Mouse (Mus musculus) kidney, adult 2 months (tissue): Measurements from ENCODE around the gene Gm28551. TPM values are rescaled to one million over a fixed set of nuclear protein-coding genes. Genes with fewer than 3 reads are reported as not detected.
A peak's percentile ranks its signal among the peaks of the same experiment; 100 is the strongest.

ENCODE experiments used
- DNase-seq: peaks from one replicate; pipeline ENCODE4 v3.0.0; 2021
- H3K27ac ChIP-seq: fragments of 200-500 bp; 2 replicates; pipeline ENCODE4 v1.5.1; 2012; ENCODE audit warnings: low read depth, low read length, control low read depth, inconsistent platforms; ENCODE audit not compliant: insufficient read depth
- H3K27me3 ChIP-seq: fragments of 200-500 bp; replicated peaks from 2 replicates; pipeline ENCODE4 v1.6.1; 2012; ENCODE audit warnings: mild to moderate bottlenecking, moderate library complexity, low read length, inconsistent platforms; ENCODE audit not compliant: control insufficient read depth, insufficient read depth
- H3K36me3 ChIP-seq: fragments of 200-500 bp; 2 replicates; pipeline ENCODE4 v1.6.1; 2012; ENCODE audit warnings: mild to moderate bottlenecking, moderate library complexity, low read length, inconsistent platforms; ENCODE audit not compliant: control insufficient read depth, insufficient read depth
- H3K4me1 ChIP-seq: fragments of 200-500 bp; 2 replicates; pipeline ENCODE4 v1.6.1; 2011; ENCODE audit warnings: low read length; ENCODE audit not compliant: control insufficient read depth, insufficient read depth
- H3K4me3 ChIP-seq: fragments of 200-500 bp; 2 replicates; pipeline ENCODE4 v1.5.1; 2011; ENCODE audit warnings: mild to moderate bottlenecking, low read depth, low read length, control low read depth; ENCODE audit not compliant: insufficient read depth
- CTCF ChIP-seq: fragments of 200-500 bp; conservative IDR thresholded peaks from 2 replicates; pipeline ENCODE4 v1.5.1; 2011; ENCODE audit warnings: low read depth, mild to moderate bottlenecking, control low read depth, low read length, moderate library complexity, mixed read lengths; ENCODE audit not compliant: insufficient read depth, insufficient read length
- POLR2A ChIP-seq: fragments of 200-500 bp; IDR thresholded peaks from one replicate; pipeline ENCODE4 v1.6.1; 2011; ENCODE audit warnings: low read depth, low read length, control low read depth
- WGBS: fragments of 180-500 bp; shearing (Covaris S2); methylation state at CpG from one replicate; pipeline ENCODE4 v1.1.7; 2018; 5-methylcytosine and 5-hydroxymethylcytosine counted together
- polyA plus RNA-seq: library from polyadenylated mRNA; depleted of rRNA; stranded (reverse); fragments of >200 nt; gene quantifications from 2 replicates; pipeline ENCODE4 v1.2.3, GENCODE M21; 2012; rRNA removed

Gene Gm28551
- polyA plus RNA-seq, 1 experiment, result not detected

DNA sequence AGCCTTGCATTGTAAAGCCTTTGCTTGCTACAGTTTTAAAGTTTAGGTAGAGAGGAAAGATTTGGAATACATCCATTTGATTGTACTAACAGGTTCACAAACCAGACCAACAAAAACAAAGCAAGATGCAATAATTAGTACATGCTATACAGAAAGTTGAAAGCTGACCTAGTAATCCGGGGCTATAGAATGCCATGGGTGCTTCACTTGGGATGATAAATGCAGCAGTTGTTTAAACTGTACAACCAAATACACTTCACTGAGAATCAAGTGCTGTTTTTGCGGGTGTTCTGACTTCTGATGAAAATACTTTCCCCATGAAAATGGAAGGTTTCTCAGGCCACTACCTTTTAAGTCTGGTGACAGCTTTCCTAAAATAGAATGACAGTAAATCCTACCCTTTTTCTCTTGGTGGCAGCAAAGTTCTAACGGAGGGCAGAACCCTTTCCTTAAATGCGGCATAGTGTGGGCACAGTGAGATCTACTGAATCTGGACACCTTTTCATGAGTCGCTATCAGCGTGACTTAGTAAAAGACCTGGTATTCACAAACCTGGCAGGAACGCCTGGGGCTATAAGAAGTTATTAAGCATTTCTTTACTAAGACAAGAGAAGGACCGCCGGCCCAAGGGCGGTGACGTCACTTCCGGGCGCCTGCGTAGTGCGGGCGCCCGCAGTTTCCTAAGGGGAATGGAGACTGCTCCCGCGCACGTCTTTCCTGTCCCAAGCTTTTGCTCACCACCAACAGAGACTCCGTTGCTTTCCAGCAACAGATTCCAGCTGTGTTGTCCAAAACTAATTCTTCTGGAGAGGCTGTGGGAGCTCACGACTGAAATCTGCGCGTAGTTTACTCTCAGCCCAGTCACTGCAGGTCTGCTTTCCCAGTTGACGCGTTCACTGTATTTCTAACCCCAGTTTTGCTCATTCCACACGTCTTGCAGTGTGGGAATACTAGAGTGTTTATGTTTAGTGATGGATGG lies 39.2 kb downstream of the Gm28551 start, which contains the start of gene Osgepl1:
Gene Osgepl1, plus strand, starts transcription at position 636 of the 979 bp plus-strand sequence.
- Histone ChIP-seq H3K27me3 (no peaks in the 10 kb centered on the region), H3K27ac (peak within 1 kb of the TSS; percentile 83), H3K4me3 (peak within 1 kb of the TSS; percentile 77), H3K4me1 (no peaks in the 10 kb centered on the region), H3K36me3 (no peaks in the 10 kb centered on the region; the same call in 1 of the 2 replicates)
- WGBS, result 2% methylated on average over 27 of the region's 27 CpGs
- TF ChIP-seq CTCF (0 out of 2 replicates have a peak, but pooled peaks have one; percentile 5), POLR2A (peak; percentile 22)
- peak; percentile 90 for DNase-seq

DNA sequence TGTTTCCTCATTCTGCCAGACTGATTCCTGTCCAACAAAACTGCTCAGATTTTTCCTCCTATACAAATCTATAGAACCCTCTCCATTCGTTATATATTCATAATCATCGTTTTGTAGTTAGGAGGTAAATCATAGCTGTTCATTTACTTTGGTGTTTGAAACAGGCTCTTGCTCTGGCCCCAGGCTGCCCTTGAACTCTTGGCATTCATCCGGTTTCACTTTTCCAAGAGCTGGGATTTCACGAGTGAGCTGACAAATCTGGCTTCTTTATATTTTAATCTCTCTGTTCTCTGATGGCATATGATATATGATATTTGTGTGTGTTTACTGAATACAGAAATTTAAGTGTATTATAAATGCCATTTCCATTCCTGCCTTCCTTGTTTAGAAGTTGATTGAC lies 52.0 kb downstream of the Gm28551 start:
- Histone ChIP-seq H3K4me1 (no peaks in the 10 kb centered on the region), H3K36me3 (no peaks in the 10 kb centered on the region), H3K27ac (no peak overlapping the region), H3K4me3 (no peak overlapping the region), H3K27me3 (no peaks in the 10 kb centered on the region)
- WGBS, result 70% methylated on average over 4 of the region's 4 CpGs
- TF ChIP-seq POLR2A (no peak), CTCF (no peak)
- DNase-seq, result no peak

DNA sequence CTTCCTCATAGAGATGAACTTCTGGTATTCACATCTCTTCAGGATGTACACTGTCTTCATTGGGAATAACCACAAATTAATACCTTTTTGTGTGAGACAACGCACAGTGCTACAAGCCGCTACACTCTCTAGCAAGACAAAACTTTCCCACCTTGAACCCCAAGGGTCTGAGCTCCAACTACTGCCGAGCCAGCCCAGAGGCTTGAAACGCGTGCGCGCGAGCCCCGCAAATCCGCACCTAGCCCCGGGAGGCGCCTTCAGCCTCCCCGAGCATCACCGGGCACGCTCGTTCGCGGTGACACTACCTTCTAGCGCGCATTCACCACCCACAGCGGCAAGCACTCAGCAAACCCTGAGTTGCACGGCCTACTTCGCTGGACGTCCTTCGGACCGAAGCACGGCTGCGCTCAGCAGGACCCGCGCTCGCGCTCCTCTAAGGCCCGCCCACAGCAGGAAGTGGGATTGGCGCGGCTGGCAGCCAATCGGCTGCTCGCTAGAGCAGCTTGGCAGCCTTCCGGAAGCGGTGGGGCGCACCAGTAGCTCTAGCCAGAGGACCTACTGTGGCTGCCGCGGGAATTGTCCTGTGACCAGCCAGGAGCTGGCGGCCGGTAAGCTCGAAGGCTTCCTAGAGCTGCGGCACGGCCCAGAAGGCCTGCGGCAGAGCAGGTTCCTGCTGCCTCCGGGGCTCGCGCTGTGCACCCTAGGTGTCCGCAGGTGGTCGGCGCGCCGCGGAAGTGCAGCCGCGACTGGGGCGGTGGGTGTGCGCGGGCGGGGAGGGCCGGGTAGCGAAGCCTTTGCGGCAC lies 55.7 kb downstream of the Gm28551 start, which contains the start of the genes Pms1, Ormdl1 and Gm28778:
Gene Pms1, minus strand, starts transcription at position 438 of the 803 bp plus-strand sequence.
Gene Ormdl1, plus strand, starts transcription at position 515 of the 803 bp plus-strand sequence.
Gene Gm28778, plus strand, starts transcription at position 531 of the 803 bp plus-strand sequence.
- H3K27ac ChIP-seq, result peak within 1 kb of the TSS; percentile 49
- TF ChIP-seq POLR2A (peak; percentile 80), CTCF (no peak)
- H3K4me3 ChIP-seq, result peak within 1 kb of the TSS; percentile 77
- no peaks in the 10 kb centered on the region for H3K36me3 ChIP-seq
- H3K27me3 ChIP-seq, result no peaks in the 10 kb centered on the region
- DNase-seq, result peak; percentile 98
- peaks cover 1% of the 10 kb centered on the region; the same call in 1 of the 2 replicates for H3K4me1 ChIP-seq
- under 1% methylated on average over 66 of the region's 66 CpGs for WGBS

DNA sequence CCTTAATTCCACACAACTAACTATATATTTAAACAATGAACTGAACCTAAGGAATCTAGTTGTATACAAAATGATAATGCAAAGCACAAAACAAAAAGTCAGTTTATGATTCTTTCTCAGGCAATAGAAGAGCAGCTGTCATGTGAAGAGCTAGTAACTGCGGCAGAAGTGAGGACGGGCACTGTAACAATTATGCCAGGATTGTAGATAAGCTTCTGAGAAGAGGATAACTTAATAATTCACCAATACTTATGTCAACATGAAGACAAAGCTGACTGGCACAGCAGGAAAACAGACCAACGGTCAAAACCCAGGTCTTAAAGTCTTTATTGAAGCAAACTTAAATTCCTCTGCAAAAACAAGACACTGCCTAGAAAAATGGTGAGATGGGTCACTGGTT lies 61.3 kb downstream of the Gm28551 start:
- peak; percentile 30 for DNase-seq
- H3K27me3 ChIP-seq, result no peaks in the 10 kb centered on the region

More for the DNA sequence above, 61.3 kb downstream of the Gm28551 start:
- Histone ChIP-seq H3K4me1 (peaks cover 3% of the 10 kb centered on the region; the same call in 1 of the 2 replicates), H3K36me3 (no peaks in the 10 kb centered on the region), H3K27ac (no peak overlapping the region; the same call in 1 of the 2 replicates), H3K4me3 (no peak overlapping the region)
- TF ChIP-seq POLR2A, result no peak
- TF ChIP-seq CTCF, result no peak
- WGBS, result 53% methylated on average over 3 of the region's 3 CpGs

Other genes with a start within 250 kb of the Gm28551 start
- gene 1700019A02Rik, start 165.0 kb downstream of the Gm28551 start, polyA plus RNA-seq, result not detected in 2 replicates
- 1.3 and 1.9 TPM in 2 replicates for gene Pms1, start 55.6 kb downstream of the Gm28551 start, polyA plus RNA-seq
- 7.5 and 9.8 TPM in 2 replicates for gene Ormdl1, start 55.6 kb downstream of the Gm28551 start, polyA plus RNA-seq
- gene Gm28778, start 55.6 kb downstream of the Gm28551 start, polyA plus RNA-seq, result 14.9 and 22.1 TPM in 2 replicates
- gene Osgepl1, start 39.0 kb downstream of the Gm28551 start, polyA plus RNA-seq, result 7.9 and 10.2 TPM in 2 replicates
- gene Asdurf, start within 50 bp of the Gm28551 start, polyA plus RNA-seq, result not detected in 2 replicates
- 6.1 and 9.2 TPM in 2 replicates for gene Asnsd1, start 85 bp upstream of the Gm28551 start, polyA plus RNA-seq